Mouse (Mus musculus): ENCODE data around the gene Cpne2.

Gene Cpne2

DNA sequence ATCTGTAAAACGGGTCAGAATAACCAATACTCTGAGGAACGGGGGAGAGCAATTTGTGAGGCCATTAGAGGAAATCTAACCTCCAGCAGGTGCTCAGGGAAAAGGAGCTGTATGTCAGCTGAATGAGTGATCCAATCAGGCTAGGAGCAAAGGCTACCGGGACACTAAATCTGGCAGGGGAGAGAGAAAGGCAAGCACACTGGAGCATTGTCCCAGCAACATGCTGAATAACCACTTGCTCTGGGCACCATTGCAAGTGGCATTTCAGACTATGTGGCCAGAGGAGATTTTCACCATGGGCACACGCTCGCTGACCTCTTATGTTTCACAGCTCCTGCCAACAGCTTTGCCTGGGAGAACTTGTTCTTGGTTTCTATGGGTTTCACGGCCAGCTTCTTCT lies 49.8 kb downstream of the Cpne2 start:
- no peak for DNase-seq

DNA sequence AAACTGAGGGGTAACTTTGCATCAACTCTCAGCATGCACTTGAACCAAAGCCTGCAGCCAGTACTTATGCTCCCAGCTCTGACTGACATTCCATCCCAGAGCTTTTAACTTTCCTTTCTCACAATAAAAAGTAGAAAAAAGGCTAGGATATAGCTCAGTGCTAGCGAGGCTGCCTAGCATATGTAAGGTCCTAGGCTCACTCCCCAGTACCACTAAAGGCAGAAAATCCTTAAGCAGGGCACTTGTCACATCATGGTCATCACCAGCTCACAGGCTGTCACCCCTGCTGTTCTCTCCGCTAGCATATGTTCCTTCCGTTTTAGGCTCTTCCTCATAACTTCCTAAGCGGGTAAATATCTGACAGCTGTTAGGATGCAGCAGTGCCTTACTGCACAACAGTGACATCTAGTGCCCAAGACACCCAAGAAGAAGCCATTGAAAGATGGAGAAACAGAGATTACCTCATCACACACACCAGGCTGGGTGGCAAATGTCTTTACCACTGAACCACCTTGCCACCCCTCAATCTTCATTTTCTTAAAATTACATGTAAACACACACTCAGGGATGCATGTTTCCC lies 51.5 kb downstream of the Cpne2 start:
- peak; percentile 46 for DNase-seq

DNA sequence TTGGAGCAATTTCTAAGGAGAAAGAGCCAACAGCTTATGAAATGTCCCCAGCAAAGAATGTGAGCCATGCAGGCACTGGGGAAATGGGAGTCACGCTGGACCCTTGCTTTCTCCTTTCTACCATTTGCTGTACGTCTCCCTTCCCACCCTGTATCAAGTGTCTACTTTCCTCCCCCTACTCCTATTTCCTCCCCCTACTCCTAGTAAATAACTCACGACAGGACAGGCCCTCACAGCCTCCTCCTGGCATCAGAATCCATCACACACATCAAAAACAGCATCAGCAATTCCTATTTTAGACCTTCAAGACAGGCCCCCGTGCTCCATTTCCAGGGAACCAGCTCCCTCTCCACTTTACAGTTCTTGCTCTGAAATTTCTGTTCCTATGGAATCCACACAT lies 58.9 kb downstream of the Cpne2 start:
- no peak for DNase-seq

DNA sequence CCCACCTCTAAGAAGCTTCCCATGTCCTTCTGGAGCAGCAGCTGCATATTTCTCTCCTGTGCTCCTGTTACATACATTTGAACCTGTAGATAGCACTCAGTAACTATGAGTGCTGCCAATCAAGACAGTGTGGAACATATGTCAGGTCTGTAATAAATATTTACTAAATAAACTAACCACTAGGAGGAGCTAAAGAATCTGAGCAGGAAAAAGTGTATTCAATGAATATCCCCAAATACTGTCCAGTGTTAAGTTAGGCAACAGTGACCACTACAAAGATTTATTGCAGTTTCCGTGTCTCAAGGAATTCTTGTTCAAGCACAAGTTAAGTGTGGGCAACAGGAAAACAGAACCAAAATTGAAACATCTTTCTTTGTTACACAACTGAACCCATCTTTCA lies 61.4 kb downstream of the Cpne2 start:
- no peak for DNase-seq

DNA sequence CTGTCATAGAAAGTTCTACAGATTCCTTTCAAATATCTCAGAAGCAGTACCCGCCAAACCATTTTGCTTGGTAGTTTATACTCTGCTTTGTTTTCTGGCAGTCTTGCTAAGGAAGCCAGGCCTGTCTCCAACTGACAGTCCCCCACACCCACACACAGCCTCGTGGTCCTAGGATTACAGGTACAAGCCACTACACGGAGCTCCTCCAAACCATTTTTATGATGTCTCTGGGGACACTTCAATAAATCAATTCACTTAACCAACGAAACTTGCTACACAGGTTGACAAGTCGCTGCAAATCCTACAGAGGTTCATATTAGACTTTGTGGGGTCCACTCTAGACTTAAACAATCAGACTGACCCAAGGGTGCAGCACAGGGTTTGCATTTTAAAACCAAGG lies 67.7 kb downstream of the Cpne2 start:
- DNase-seq, result no peak

DNA sequence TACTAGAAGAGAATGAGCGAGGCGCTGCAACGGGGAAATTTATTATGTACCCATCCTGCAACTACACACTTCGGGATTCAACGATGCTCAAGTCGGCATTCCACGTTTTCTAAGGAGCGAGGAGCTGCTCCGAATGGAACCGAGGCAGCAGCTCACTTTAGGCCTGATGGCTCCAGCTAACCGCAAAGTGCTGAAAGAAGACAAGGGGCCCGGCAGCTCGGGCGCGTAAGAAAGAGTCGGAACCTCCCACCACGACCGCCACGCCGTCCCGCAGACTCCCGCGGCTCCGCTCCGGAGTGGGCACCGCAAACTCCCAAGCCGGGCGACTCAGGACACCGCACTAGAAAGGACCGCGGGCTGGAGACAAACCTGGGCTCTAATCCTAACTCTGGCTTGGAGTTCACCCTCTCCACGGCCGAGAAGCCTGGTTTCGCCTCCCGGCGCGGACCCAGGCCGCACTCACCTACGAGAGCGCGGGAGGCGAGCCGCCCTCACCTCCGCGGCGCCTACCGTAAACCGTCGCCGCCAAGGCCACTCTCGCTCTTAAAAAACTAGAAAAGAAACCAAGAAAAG lies 68.3 kb downstream of the Cpne2 start:
- no peak for DNase-seq

DNA sequence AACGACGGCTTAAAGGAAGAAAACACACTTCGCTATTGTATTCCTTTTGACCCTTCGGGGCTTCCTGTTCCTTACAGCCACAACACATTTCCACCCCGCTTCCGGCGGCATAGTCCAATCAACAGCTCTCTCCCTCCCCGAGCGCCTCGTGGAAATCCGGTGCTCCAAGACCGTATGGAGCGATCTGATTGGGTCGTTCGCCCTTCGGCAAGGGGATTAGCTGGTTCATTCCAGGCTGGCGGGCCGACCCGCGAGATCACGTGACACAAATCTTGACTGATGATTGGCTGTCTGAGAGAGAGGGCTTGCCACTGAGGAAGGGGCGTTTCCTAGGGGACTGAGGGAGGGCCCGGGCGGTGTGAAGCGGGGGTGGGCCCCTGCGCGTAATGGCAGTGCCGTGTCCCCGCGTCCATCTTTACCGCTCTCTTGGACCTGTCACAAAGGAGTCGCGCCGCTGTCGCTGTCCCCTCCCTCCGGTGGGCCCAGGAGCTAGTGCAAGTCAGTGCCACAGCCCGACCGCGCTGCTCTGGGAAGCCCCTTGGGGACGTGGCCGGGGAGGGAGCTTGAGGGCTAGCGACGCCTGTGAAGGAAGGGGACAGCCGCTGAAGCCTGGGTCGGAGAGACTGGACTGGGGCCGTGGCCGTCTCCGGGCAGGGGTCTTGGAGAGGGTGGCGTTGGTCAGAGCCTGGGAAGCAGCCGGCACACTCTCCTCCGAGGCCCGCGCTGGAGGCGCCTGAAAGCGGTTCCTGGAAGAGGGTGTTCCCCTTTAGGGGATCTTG lies 69.0 kb downstream of the Cpne2 start, which contains the start of the genes Rspry1 and Fam192a:
Rspry1 (plus strand) TSS at position 331 of the 779 bp plus-strand sequence.
Fam192a (minus strand) TSS at position 391 of the 779 bp plus-strand sequence.
- peak; percentile 99 for DNase-seq

DNA sequence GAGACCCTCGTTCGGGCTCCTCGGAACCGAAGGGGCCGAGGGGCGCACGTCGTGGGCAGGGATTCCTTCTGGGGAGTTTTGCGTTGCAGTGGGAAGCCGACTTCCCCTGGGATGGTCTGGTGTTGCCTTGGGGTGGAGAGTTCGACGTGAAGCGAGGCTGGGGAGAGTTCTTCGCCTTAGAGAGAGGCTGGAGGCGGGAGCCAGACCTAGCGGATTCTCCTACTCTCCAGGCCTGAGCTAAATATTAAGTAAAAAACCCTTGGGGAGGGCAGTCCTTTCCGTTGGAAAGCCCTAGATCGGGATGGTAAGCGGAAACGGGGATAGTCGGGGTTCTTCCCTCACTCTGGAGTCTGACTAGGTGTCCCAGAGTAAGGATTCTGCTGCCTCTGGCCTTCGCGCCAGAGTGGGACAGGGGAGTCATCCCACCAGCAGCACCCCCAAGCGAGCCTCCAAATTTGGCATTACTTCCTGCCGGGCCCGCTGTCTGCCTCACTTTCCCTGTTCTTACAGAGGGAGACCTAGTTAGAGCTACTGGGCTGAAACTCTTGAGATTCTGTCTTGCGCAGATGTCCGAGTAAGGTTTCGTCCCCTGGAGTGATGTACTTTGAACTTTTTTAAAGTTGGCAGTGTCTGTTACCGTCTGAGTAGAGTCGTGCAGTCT lies 69.8 kb downstream of the Cpne2 start:
- peak; percentile 56 for DNase-seq

DNA sequence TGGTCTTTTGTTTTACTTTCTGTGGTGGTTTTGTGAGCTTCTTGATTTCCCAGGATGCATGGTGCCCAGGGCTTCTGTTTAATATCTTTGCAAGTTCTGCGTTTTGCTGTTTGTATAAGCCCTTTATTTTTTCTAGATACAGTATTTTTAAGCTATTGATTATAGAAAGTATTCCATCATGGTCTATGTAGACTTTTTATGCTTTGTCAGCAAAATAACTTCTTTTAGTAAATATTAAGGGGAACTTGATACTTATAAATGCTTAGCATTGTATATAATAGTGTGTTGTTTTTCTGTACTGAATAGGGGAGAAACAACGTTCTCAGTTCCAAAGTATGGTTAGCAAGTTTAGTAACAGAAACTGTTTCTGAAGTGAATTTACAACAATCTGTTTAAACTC lies 71.2 kb downstream of the Cpne2 start:
- no peak for DNase-seq

DNA sequence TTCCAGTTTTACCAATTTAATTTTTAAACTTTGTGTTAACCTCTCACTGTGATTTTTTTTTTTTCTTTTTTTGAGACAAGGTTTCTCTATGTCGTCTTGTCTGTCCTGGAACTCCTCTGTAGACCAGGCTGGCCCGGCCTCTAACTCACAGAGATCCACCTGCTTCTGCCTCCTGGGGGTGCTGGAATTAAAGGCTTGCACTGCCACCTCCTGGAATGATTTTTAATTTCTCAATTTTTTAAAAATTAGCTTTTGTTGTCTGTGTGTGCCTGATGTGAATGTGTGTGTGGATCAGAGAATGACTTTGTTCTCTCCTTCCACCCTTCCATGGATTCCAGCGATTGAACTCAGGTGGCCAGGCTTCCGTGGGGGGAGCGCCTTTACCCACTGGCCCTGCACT lies 74.3 kb downstream of the Cpne2 start:
- no peak for DNase-seq

Measured in kidney, adult 18-20 months (tissue).